Mouse (Mus musculus): ENCODE measurements around the gene Cryzl2. TPM values are rescaled to one million over a fixed set of nuclear protein-coding genes. Genes with fewer than 3 reads are reported as not detected.

Cryzl2 gene
- polyA plus RNA-seq, 1 experiment: 0.15 TPM

- TF ChIP-seq GATA1 (IDR thresholded peaks at IDR 0.05; ENCODE audit: low read length) (no peak), TAL1 (IDR thresholded peaks at IDR 0.05; ENCODE audit: low read length) (no peak)
- H3K9me3 ChIP-seq (ENCODE audit: control insufficient read depth, low read length): no peaks in the 10 kb centered on the region
- peaks cover 9% of the 10 kb centered on the region for H3K4me1 ChIP-seq (ENCODE audit: control insufficient read depth)
- H3K4me3 ChIP-seq (replicated peaks): no peak overlapping the region
- no peaks in the 10 kb centered on the region for H3K36me3 ChIP-seq (ENCODE audit: control insufficient read depth)
- H3K27me3 ChIP-seq (ENCODE audit: control insufficient read depth): peaks cover 5% of the 10 kb centered on the region
Measured at GRCm38 (mm10) chr1:157417414-157417813, 41.0 kb upstream of the Cryzl2 start.

GRCm38 (mm10) chr1:157417861-157418260 lies 40.5 kb upstream of the Cryzl2 start:
- no peak overlapping the region for H3K4me3 ChIP-seq (replicated peaks)
- peaks cover 1% of the 10 kb centered on the region; the same call in 1 of the 2 replicates for H3K27me3 ChIP-seq (ENCODE audit: control insufficient read depth)
- H3K36me3 ChIP-seq (ENCODE audit: control insufficient read depth): no peaks in the 10 kb centered on the region
- H3K9me3 ChIP-seq (ENCODE audit: control insufficient read depth, low read length): no peaks in the 10 kb centered on the region
- peaks cover 5% of the 10 kb centered on the region for H3K4me1 ChIP-seq (ENCODE audit: control insufficient read depth)
- TF ChIP-seq TAL1 (IDR thresholded peaks at IDR 0.05; ENCODE audit: low read length): no peak
- TF ChIP-seq GATA1 (IDR thresholded peaks at IDR 0.05; ENCODE audit: low read length): no peak

DNA sequence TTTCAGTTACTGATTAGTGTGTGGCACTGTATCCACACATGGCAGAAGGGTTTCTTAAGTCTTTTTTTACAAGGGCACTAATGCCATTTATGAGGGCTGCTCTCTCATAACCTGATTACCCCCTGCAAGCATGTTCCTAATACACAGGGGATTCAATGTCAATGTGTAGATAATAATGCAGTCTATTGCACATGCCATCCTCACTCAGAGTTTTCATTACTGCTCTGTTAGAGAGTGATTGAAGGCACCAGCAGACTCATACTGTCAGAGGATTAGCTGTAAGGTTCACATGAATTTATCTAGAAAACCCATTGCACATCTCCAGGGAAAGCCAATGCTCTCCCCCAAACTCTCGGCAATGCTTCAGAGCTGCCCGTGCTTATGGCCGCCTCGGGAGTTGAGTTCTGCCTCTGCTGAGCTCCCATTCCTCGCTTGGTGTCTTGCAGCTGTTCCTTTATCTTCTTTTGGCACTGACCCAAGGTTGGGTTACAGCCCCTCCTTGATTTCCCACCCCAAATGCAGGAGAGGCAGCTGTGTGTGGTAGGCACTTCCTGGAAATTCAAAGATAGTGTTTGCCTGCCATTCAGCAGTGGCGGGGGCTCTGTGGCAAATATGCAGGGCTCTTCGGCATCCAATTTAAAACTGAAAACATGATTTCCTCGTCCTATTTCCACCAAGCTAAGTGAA lies 32.5 kb upstream of the Cryzl2 start:
- no peaks in the 10 kb centered on the region for H3K9me3 ChIP-seq (ENCODE audit: control insufficient read depth, low read length)
- H3K4me3 ChIP-seq (replicated peaks): no peak overlapping the region
- H3K27me3 ChIP-seq (ENCODE audit: control insufficient read depth): no peaks in the 10 kb centered on the region; the same call in 1 of the 2 replicates
- H3K4me1 ChIP-seq (ENCODE audit: control insufficient read depth): peaks cover 3% of the 10 kb centered on the region
- H3K36me3 ChIP-seq (ENCODE audit: control insufficient read depth): no peaks in the 10 kb centered on the region
- TF ChIP-seq TAL1 (IDR thresholded peaks at IDR 0.05; ENCODE audit: low read length) (no peak), GATA1 (IDR thresholded peaks at IDR 0.05; ENCODE audit: low read length) (no peak)

DNA sequence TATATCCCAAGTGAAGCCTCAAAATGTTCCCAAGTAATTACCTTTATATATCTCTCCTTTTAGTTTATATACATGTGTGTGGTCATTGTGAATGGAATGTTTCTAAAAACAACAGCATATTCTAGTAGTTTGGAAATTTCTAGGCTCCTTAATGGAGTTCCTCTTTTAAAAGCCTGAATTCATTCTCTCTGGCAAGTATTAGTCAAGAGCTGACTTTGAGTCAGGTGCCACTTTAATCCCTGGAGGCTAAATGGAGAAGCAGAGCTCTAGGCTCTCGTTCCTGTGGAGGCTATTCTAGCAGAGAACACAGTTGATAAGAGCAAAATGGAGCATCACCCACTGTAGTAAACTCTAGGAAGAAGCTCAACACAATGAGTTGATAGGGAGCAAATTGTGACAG lies 31.4 kb upstream of the Cryzl2 start:
- Histone ChIP-seq H3K36me3 (ENCODE audit: control insufficient read depth) (no peaks in the 10 kb centered on the region), H3K4me3 (replicated peaks) (no peak overlapping the region), H3K4me1 (ENCODE audit: control insufficient read depth) (peaks cover 3% of the 10 kb centered on the region), H3K9me3 (ENCODE audit: control insufficient read depth, low read length) (no peaks in the 10 kb centered on the region), H3K27me3 (ENCODE audit: control insufficient read depth) (no peaks in the 10 kb centered on the region; the same call in 1 of the 2 replicates)
- TF ChIP-seq GATA1 (IDR thresholded peaks at IDR 0.05; ENCODE audit: low read length) (no peak), TAL1 (IDR thresholded peaks at IDR 0.05; ENCODE audit: low read length) (no peak)

DNA sequence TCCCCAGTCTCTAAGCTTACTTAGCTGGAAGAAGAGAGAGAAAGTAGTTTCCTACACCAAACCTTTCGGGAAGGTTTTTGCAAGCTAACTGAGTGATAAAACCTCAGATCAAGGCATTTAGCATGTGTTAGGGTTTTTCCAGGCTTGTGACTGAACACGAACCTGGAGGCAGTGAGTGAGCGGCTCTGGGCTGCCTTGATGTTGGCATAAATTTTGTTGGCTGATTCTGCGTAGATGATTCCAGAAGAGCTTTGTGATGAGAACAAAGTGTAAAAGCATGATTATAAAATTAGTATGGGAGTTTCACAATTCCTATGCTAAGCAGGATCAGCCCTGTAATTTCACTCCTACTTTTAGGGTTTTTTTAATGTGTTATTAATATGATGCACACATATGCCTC lies 30.8 kb upstream of the Cryzl2 start:
- no peak overlapping the region for H3K4me3 ChIP-seq (replicated peaks)
- peaks cover 3% of the 10 kb centered on the region for H3K4me1 ChIP-seq (ENCODE audit: control insufficient read depth)
- H3K27me3 ChIP-seq (ENCODE audit: control insufficient read depth): no peaks in the 10 kb centered on the region; the same call in 1 of the 2 replicates
- H3K36me3 ChIP-seq (ENCODE audit: control insufficient read depth): no peaks in the 10 kb centered on the region
- H3K9me3 ChIP-seq (ENCODE audit: control insufficient read depth, low read length): no peaks in the 10 kb centered on the region
- TF ChIP-seq TAL1 (IDR thresholded peaks at IDR 0.05; ENCODE audit: low read length) (no peak), GATA1 (IDR thresholded peaks at IDR 0.05; ENCODE audit: low read length) (no peak)

DNA sequence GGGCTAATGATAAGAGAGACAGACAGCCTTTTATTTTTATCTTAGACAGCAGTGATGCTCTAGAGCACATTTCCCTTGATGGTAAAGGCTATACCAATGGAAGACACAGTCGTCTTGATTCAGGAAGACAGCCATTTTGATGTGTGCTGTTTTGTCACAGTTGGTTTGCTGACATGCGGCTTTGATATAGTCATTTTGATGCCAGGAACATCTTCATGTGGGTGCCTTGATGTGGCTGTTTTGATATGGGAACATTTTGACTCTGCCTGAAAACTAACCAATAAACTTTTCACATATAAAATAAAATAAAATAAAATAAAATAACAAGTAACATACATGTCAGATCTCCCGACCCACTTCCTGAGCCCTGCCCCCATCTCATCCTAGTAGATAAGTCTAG lies 30.0 kb upstream of the Cryzl2 start:
- no peaks in the 10 kb centered on the region for H3K9me3 ChIP-seq (ENCODE audit: control insufficient read depth, low read length)
- no peaks in the 10 kb centered on the region; the same call in 1 of the 2 replicates for H3K27me3 ChIP-seq (ENCODE audit: control insufficient read depth)
- TF ChIP-seq GATA1 (IDR thresholded peaks at IDR 0.05; ENCODE audit: low read length) (no peak), TAL1 (IDR thresholded peaks at IDR 0.05; ENCODE audit: low read length) (no peak)
- no peak overlapping the region for H3K4me3 ChIP-seq (replicated peaks)
- H3K36me3 ChIP-seq (ENCODE audit: control insufficient read depth): no peaks in the 10 kb centered on the region
- peaks cover 3% of the 10 kb centered on the region for H3K4me1 ChIP-seq (ENCODE audit: control insufficient read depth)

- H3K4me1 ChIP-seq (ENCODE audit: control insufficient read depth): no peaks in the 10 kb centered on the region
- no peaks in the 10 kb centered on the region for H3K27me3 ChIP-seq (ENCODE audit: control insufficient read depth)
- H3K4me3 ChIP-seq (replicated peaks): no peak overlapping the region
- no peaks in the 10 kb centered on the region for H3K9me3 ChIP-seq (ENCODE audit: control insufficient read depth, low read length)
- no peak for TF ChIP-seq GATA1 (IDR thresholded peaks at IDR 0.05; ENCODE audit: low read length)
- TF ChIP-seq TAL1 (IDR thresholded peaks at IDR 0.05; ENCODE audit: low read length): no peak
- H3K36me3 ChIP-seq (ENCODE audit: control insufficient read depth): no peaks in the 10 kb centered on the region
Measured at GRCm38 (mm10) chr1:157433316-157433715, 25.1 kb upstream of the Cryzl2 start.

DNA sequence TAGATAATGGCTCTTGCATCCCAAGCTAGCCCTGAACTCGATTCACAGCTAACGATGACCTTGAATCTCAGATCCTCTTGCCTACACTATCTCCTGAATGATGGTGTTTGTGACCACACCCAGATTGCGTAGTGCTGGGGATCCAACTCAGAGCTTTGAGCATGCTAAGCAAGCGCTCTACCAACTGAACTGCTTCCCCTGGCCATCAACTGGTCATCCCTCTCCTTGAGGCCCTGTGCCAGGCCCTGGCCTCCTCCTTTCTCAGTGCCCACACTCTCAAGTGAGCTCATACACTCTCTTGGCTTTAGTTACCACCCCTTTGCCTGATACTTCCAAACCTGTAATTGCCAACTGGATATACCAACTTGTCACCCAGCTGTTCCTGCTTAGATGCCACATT lies 24.0 kb upstream of the Cryzl2 start:
- no peak for TF ChIP-seq GATA1 (IDR thresholded peaks at IDR 0.05; ENCODE audit: low read length)
- no peak for TF ChIP-seq TAL1 (IDR thresholded peaks at IDR 0.05; ENCODE audit: low read length)

DNA sequence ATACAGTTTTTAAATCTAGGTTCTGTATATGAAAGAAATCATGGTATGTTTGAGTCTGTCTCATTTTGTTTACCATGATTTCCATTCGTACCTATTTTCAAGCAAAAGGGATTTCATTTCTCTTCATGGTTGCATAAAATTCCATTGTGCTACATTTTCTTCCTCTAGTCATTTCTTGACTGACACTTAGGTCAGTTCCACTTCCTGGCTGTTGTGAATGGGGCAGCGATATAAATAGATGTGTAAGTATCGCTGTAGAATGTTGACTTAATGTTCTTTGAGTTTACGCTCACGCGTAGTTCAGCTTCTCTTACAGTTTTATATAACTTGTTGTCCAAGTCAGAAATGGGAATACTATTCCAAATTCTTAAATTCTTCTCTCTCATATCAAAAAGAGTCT lies 22.5 kb upstream of the Cryzl2 start:
- Histone ChIP-seq H3K4me1 (ENCODE audit: control insufficient read depth) (no peaks in the 10 kb centered on the region), H3K27me3 (ENCODE audit: control insufficient read depth) (no peaks in the 10 kb centered on the region), H3K9me3 (ENCODE audit: control insufficient read depth, low read length) (no peaks in the 10 kb centered on the region), H3K4me3 (replicated peaks) (no peak overlapping the region), H3K36me3 (ENCODE audit: control insufficient read depth) (no peaks in the 10 kb centered on the region)
- TF ChIP-seq GATA1 (IDR thresholded peaks at IDR 0.05; ENCODE audit: low read length) (no peak), TAL1 (IDR thresholded peaks at IDR 0.05; ENCODE audit: low read length) (no peak)

More for the DNA sequence above, 24.0 kb upstream of the Cryzl2 start:
- Histone ChIP-seq H3K4me3 (replicated peaks) (no peak overlapping the region), H3K27me3 (ENCODE audit: control insufficient read depth) (no peaks in the 10 kb centered on the region), H3K36me3 (ENCODE audit: control insufficient read depth) (no peaks in the 10 kb centered on the region), H3K4me1 (ENCODE audit: control insufficient read depth) (no peaks in the 10 kb centered on the region), H3K9me3 (ENCODE audit: control insufficient read depth, low read length) (no peaks in the 10 kb centered on the region)

All from erythroblast, embryonic 14.5 days (primary cell).